Mouse (Mus musculus) mature B cell (primary cell): ENCODE measurements around the gene Col6a3.

Experiments used
- in situ Hi-C: fragments of 300-500 bp; cut with MboI; formaldehyde crosslinking; loops from 2 replicates; pipeline ENCODE4 v1.14.3; 2019

Col6a3 gene

DNA sequence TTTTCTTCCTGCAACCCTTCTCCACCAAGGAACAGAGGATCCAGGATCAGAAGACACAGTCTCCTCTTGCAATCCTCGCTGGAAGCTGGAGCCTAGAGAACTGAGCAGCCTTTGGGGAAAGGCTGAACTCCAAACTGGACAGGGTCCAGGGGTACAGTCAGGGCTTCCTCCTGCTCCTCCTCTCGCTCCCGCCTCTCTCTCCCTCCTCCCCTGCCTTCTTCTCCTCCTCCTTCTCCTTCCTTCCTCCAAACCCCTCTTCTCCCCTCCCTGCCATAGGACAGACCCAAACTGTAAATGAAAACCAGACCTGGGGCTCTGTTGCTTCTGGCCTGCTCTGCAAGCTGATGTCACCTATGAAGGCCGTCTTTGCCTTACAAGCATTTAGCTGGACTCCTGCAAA lies at the start of gene Col6a3:
Gene Col6a3 (minus strand): TSS at position 136 of the 400 bp plus-strand sequence.
- in situ Hi-C loops: no loop called here

DNA sequence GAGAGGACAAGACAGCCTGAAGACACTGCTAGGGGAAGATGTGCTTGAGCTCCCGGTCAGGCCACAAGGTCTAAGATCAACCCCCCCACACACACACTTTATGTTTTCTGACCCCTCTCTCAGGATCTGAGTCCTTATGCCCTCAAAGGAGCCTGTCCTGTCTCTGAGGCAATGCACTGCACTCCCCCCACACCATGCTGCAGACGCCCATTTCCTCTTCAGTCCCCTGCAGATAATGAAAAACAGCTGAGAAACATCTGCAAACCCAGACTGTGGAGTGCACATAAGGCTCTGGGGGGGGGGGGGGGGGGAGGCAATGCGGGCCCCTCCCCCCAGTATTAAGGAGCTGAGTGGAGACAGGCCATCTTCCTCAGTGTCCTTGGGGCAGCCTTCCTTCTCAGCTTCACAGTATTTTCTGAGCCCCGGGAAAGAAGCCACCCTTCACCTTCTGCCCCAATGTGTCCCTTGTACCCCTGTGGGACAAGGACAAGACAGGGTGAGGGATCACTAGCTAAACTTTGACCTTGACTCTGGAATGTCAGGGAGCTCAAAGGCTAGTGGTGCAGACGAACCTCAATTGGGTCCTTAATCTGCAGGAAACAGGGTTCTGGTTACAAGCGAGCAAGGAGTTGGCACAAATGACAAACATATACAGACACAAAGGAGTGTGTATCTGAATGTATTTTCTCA lies 42.1 kb upstream of the Col6a3 start:
- in situ Hi-C loops: no loop called here

- in situ Hi-C loops: no loop called here
Measured at GRCm38 (mm10) chr1:90876486-90877270, 32.9 kb upstream of the Col6a3 start.

GRCm38 (mm10) chr1:90875961-90876360 lies 32.2 kb upstream of the Col6a3 start:
- in situ Hi-C loops: no loop called here

DNA sequence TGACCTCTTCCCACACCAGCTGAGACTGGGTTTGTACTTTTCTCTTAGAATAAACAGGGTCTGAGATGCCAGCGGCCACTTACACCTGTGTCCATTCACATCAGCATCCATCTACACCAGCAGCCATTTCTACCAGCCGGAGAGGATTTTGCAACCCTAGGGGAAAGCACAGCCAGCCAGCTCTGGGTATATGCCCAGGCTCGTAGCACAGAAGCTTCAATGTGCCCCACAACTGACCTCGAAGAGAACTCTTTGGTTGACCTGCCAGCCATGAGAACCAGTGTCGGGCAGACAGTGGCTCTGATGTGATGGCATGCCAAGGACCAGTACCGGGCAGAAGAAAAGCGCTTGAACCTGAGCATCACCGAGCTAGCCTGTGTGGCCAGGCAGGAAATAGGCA lies 31.6 kb upstream of the Col6a3 start:
- in situ Hi-C loops: no loop called here

DNA sequence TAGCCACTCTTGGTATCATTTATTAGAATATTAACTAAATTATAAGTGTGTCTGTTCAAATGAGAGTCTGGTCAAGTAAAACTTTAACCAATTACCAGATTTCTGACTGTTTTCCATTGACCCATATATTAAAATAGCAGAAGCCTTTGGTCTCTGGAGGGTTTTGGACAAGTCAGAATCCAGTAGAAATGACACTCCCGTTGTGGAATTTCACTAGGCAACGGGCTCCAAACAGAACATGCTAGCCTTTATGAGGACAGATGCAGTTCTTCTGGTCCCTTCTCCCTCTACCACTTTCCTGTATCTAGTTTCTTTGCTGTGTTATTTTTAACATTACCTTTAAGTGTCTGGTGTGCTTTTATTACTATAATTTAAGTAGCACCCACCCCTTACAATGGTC lies 26.8 kb upstream of the Col6a3 start:
- in situ Hi-C loops: no loop called here

- in situ Hi-C loops: no loop called here
Measured at GRCm38 (mm10) chr1:90866734-90867133, 23.0 kb upstream of the Col6a3 start.

GRCm38 (mm10) chr1:90855880-90856279 lies 12.1 kb upstream of the Col6a3 start:
- in situ Hi-C loops: no loop called here

- in situ Hi-C loops: no loop called here
Measured at GRCm38 (mm10) chr1:90849836-90850235, 6.1 kb upstream of the Col6a3 start.

GRCm38 (mm10) chr1:90845206-90845605 lies 1.4 kb upstream of the Col6a3 start:
- in situ Hi-C loops: no loop called here

GRCm38 (mm10) chr1:90842789-90843587 lies 783 bp downstream of the Col6a3 start:
- in situ Hi-C loops: no loop called here

DNA sequence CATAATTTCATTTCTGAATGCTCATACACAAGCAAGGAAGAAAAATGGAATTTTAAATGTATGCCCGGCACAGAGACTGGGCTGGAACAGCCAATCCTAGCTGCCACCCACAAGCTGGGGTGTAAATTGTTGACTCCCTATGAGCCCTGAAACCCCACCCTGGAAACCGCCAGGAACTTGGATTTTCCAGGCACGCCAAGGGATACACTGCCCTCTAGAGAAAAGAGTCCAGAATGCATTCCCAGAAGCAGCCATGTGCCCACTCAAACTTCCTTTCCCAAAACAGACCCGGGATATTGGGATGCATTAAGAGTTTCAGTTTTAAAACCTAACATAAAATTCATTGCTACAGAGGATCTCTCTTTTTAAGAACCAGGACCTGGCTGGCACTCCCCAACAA lies 3.5 kb downstream of the Col6a3 start:
- in situ Hi-C loops: no loop called here

DNA sequence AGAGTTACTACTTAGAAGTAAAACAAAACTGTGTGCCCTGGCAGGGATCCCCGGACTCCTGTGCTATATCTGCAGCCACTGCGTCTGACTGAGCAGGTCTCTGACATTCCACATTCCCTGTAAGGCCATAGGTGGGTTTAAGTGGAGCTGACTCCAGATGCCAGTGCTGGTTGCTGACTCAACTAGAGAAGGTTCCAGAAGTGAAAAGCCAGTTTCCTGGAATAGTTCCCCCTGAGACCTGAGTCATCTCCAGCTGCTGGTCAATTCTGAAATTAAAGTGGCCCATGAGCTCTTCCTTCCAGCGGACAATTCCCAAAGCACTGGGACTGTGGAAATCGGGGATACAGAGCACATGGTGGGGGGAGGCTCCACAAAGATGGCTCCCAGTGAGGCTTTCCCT lies 5.1 kb downstream of the Col6a3 start:
- in situ Hi-C loops: no loop called here

GRCm38 (mm10) chr1:90838221-90838620 lies 5.5 kb downstream of the Col6a3 start:
- in situ Hi-C loops: no loop called here

- in situ Hi-C loops: no loop called here
Measured at GRCm38 (mm10) chr1:90836178-90836740, 7.5 kb downstream of the Col6a3 start.

DNA sequence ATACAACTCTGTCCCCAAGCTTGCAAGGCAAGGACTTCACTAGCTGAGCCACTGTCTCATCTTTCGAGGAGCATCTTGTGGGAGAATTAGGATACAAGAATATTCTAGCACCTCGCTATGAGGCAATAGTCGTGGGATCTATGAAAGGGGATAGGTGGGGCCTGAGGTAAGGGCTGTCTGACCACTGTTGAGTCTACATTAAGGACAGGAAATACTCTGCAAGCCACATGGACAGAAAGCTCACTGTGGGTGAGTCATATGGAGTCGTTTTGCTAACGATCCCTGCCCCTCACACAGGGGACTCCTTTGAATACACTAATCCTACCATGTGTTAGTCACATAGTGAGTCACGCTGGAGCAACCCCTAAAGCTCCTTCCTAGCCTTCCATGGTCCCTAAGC lies 9.1 kb downstream of the Col6a3 start:
- in situ Hi-C loops: no loop called here

DNA sequence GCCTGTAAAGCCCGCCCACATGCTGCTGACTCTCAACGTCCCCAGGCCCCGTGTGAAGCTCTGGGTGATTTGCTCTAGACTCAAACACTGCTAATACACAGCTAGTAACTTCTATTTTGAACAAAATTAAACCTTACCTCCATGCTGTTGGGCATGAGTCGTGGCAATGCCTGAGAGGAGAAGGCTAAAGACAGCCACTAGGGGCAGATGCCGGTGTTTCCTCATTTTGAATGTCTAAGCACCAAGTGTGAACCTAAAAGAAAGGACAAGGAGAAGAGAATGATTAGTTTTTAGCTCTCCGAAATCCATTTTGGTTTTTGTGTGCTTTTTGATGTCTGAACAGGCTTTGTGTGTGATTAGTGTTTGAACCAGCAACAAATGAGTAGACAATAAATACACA lies 13.8 kb downstream of the Col6a3 start:
- in situ Hi-C loops: no loop called here

GRCm38 (mm10) chr1:90813226-90813625 lies 30.5 kb downstream of the Col6a3 start:
- in situ Hi-C loops: no loop called here

- in situ Hi-C loops: no loop called here
Measured at GRCm38 (mm10) chr1:90808930-90809329, 34.8 kb downstream of the Col6a3 start.

GRCm38 (mm10) chr1:90803104-90803503 lies 40.7 kb downstream of the Col6a3 start:
- in situ Hi-C loops: no loop called here

DNA sequence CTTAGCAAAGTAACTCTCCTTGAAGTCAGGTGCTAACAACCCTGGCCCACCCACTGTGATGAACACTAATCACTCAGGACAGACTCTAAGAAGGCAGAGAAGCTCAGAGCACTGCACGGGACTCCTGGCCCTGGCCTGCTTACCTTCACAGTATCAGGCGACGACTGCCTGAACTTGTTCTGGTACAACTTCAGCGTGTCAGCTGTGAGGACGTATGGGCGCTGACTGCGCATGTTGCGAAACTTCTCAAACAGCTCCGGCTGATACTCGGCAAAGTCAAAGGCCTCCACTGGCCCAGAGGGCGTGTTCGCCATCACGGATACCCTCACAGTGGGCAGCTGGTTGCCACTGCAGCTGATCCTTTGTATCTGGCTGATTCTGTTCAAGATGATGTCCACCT lies 42.7 kb downstream of the Col6a3 start:
- in situ Hi-C loops: no loop called here

- in situ Hi-C loops: no loop called here
Measured at GRCm38 (mm10) chr1:90800466-90800865, 43.3 kb downstream of the Col6a3 start.
